Mouse (Mus musculus) gastrocnemius, postnatal 36 days (tissue): ENCODE measurements around the gene Rsph6a. TPM values are rescaled to one million over a fixed set of nuclear protein-coding genes. Genes with fewer than 3 reads are reported as not detected.

ENCODE experiments used
- DNase-seq, 2 experiments: peaks; one replicate each; pipeline ENCODE4 v3.0.0; 2022
- intact Hi-C: fragments of 180-260 bp; cut with DNase I; formaldehyde crosslinking; loops from one replicate; pipeline ENCODE4 v1.15.1; 2025
- microRNA-seq, 2 experiments: library from miRNA; unstranded; fragments of <30 nt; microRNA quantifications; one replicate each; pipeline ENCODE4 v1.2.0; 2021
- total RNA-seq, 2 experiments: library from RNA; stranded (reverse); gene quantifications; 2 replicates each; pipeline ENCODE4 v1.2.3; 2021

Gene Rsph6a
- total RNA-seq, 2 experiments from 2014 or later, result not detected

DNA sequence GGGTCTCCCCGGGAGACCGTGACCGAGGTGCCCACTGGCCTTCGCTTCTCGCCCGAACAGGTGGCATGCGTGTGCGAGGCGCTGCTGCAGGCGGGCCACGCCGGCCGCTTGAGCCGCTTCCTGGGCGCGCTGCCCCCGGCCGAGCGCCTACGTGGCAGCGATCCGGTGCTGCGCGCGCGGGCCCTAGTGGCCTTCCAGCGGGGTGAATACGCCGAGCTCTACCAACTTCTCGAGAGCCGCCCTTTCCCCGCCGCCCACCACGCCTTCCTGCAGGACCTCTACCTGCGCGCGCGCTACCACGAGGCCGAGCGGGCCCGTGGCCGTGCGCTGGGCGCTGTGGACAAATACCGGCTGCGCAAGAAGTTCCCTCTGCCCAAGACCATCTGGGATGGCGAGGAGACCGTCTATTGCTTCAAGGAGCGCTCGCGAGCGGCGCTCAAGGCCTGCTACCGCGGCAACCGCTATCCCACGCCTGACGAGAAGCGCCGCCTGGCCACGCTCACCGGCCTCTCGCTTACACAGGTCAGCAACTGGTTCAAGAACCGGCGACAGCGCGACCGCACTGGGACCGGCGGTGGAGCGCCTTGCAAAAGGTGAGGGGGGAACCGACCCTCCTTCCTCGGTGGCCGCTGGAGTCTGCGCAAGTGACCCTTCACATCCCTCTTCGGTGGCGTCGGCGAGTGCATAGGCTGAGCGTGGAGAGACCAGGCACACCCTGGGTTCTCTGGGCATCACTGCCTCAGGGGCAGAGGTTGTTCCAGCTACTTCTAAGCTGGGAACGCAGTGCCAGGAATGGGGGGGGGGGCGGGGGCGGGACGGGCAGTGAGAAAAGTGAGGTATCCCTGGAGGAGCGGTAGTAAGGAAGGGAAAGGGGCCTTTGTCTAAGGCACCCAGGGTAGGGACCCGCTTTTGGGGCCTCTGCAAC is 40.6 kb downstream of the Rsph6a start:
- intact Hi-C loops, result loop anchor here (2.0 kb wide), 1 partner anchor 24 kb away; the partner anchor contains the start of genes Fbxo46 and Gm4969

DNA sequence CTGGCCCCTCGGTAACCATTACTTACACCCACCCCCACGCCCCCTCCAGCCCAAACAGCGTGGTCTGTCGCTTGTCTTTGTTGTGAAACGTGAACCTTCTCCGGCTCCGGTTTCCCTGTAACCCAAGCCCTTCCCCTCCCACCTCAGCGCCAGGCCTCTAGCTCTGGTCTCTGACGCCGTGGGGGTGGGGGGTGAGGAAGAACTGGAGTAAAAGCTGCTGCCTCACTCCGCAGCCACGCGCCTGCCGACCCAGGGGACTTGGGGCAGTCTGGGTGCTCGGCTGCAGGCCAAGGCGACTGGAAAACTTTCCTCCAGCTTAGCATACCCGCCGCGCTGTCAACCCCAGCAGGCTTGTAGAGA is 41.2 kb downstream of the Rsph6a start:
- DNase-seq, result peak in 1 of 2 experiments; percentile 62
- intact Hi-C loops, result loop anchor here (2.0 kb wide), 1 partner anchor 23 kb away; the partner anchor contains the start of genes Fbxo46 and Gm4969

More for the DNA sequence above, 40.6 kb downstream of the Rsph6a start:
- DNase-seq, result no peak

DNA sequence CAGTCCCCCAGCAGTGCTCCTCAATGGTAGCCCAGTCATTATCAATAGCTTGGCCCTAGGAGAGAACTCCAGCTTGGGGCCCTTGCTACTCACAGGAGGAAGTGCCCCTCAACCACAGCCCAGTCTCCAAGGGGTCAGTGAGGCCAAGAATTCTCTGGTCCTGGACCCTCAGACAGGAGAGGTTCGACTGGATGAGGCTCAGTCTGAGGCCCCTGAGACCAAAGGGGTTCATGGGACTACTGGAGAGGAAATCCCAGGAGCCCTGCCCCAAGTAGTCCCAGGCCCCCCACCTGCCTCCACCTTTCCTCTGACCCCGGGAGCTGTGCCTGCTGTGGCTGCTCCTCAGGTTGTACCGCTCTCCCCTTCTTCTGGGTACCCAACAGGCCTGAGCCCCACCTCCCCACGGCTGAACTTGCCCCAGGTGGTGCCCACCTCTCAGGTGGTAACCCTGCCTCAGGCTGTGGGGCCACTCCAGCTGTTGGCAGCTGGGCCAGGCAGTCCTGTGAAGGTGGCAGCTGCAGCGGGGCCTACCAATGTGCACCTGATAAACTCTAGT is 42.0 kb downstream of the Rsph6a start:
- no peak for DNase-seq
- intact Hi-C loops, result no loop called here

DNA sequence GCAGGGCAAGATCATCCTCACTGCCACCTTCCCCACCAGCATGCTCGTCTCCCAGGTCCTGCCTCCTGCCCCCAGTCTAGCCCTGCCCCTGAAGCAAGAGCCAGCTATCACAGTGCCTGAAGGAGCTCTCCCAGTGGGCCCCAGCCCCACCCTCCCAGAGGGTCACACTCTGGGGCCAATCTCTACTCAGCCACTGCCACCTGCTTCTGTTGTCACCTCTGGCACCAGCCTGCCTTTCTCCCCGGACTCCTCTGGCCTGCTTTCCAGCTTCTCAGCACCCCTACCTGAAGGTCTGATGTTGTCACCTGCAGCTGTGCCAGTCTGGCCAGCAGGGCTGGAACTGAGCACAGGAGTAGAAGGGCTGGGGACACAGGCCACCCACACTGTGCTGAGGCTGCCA is 42.7 kb downstream of the Rsph6a start:
- intact Hi-C loops, result no loop called here

DNA sequence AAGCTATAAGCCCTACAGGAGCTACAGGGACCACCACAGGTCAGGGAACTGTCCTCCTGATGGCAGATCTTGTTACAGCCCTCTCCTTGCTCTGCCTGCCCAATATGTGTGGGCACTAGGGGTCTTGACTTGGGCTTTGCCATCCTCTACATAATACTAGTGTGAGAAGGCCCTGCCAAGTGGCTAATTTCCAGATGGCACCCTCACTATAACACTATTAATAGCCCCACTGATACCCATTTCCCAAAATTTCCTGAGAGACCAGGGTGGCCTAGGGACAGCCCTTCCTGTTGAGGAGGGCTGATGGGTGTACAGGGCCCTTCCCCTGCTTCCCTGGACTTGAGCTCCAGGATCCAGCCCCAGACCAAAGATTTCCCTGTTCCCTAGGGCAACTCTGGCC is 43.4 kb downstream of the Rsph6a start:
- intact Hi-C loops, result no loop called here
- DNase-seq, result no peak

More for the DNA sequence above, 42.7 kb downstream of the Rsph6a start:
- DNase-seq, result no peak

DNA sequence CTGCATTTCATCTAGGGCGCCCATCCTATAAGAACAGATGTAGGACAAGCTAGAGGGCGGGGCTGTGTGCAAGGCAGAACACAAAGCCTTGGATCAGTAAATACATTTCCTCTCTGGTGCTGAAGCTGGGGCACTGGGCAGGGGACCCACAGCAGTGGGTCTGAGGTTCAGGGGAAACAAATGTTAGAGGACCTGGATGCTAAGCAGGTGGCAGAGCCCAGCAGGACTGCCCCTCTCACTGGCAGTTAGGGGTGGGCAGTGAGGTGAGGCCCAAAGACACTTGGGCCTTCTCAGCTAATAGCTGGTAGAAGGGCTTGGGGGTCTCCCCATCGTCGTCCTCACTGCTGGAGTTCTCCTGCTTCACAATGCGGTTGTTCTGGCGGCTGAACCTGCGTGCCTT is 44.3 kb downstream of the Rsph6a start:
- DNase-seq, result no peak
- intact Hi-C loops, result no loop called here

DNA sequence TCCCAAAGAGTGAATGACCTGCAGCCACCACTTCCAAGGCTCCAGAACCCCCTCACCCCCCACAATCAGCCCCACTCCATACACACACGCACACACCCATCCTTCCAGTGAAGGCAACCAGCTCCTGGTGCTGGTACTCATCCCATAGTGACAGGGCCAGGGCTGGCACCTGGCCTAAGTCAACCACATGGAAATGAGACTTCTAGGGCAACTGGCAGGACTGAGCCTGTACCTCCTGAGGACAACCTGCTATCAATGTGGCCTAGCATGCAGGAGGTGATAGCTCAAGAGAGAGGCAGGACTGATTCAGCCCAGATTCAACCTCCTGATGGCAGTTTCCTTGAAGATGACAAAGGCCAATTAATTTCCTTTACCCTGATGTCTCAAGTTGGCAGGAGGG is 45.8 kb downstream of the Rsph6a start:
- intact Hi-C loops, result no loop called here

DNA sequence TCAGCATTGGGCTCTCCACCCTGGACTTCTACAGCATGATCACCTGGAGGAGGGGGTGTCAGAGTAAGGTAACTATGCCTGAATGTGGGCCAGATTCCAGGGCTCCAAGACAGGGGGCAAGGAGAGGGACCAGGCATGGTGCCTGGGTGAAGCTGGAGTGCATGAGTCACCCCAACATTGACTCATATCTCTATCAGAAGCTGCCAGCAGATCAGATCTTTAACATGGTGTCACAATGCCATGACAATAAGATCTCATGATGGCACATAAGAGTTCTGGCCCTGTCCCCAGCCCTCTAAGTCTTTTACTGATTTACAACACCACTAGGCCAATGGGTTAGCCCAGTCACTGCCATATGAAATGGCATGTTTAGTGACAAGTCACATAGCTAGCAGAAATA is 49.3 kb downstream of the Rsph6a start:
- intact Hi-C loops, result no loop called here
- DNase-seq, result no peak

More for the DNA sequence above, 45.8 kb downstream of the Rsph6a start:
- no peak for DNase-seq

DNA sequence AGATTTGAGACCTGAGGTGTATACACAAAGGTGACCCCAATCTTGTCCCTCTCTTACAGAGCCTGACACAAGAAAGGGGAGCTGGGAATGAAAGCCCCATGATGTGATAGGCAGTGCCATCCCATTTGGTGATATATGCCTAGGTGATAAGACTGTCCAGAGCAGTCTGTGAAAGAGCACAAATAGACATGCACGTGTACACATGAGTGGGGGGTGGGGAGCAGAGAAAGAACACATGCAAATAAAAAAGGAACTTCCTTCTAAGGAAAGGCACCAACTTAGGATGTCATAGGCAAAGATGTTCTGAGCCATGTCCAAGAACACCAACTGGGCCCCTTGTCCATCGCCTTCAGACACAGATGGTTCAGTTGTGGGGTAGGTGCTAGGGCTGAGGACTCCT is 50.0 kb downstream of the Rsph6a start:
- intact Hi-C loops, result no loop called here
- DNase-seq, result no peak

DNA sequence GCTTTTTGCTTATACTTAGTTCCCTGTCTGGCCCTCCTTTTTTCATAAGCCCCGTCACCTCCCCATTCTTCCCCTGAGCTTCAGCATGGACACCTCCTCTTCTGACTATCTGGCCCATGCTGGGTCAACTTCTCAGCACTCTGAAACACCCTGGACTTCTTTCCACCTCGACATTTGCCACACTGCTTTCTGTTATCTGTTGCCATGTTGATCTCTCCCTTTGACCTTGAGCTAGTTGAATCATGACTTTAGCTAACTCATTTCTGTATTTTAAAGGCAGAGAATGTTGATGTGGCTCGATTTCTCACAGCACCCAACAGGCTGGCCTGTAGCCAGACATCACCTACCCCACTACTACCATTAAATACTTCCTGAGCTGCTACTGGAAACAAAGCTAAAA is 52.9 kb downstream of the Rsph6a start:
- no peak for DNase-seq
- intact Hi-C loops, result no loop called here

DNA sequence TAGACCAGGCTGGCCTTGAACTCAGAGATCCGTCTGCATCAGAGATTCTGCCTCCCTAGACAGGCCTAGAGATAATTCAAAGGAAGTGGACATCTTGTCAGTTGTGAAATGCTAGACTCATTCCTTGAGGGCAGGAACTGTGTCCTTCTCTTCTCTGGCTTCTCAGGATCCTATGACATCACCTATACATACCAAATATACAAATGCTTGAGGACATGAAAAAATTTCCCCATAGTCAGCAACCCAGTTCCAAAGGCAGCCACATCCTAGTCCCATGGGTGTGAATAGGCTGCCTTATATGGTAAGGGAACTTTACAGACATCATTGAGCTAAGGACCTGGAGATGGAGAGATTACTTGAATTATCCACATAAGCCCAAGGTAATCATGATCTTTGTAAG is 55.1 kb downstream of the Rsph6a start:
- no peak for DNase-seq
- intact Hi-C loops, result no loop called here

DNA sequence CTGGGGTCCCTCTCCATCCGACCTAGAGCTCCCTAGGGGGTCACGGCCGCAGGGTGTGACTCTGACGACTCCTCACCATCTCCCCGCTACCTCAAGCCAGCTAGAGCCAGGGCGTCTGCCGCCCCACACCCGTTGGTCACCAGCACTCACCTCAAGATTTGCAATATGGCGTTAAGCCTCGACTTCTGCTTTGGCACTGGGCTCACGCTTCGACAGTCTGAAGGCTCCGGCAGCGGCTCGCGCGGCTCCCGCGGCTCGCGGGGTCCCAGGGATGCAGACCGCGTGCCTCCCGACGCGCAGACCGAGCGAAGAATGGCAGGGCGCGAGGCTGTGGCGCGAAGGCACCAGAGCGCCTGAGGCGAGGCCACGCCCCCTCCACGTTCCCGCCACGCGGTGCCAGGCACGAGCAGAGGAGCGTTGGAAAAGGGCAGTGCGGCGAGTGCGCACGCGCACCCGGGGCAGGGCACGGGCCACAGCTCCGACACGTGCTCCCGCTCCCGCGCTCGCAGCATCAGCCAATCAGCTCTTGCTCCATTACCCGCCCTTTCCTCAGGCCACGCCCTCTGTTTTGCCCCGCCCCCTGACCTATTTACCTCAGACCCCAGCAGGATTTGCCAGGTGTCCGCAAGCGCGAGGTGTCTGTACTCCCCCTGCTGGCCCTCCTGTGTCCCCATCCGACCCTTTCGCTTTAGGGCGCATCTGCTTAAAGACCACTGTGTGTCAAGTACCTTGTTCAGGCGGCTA is 63.7 kb downstream of the Rsph6a start, which contains the start of gene Gm4969:
TSS of gene Gm4969 (minus strand) at position 341 of the 744 bp plus-strand sequence.
- no peak for DNase-seq
- intact Hi-C loops, result loop anchor here (2.0 kb wide), 1 partner anchor 23 kb away; the partner anchor contains the start of gene Six5

DNA sequence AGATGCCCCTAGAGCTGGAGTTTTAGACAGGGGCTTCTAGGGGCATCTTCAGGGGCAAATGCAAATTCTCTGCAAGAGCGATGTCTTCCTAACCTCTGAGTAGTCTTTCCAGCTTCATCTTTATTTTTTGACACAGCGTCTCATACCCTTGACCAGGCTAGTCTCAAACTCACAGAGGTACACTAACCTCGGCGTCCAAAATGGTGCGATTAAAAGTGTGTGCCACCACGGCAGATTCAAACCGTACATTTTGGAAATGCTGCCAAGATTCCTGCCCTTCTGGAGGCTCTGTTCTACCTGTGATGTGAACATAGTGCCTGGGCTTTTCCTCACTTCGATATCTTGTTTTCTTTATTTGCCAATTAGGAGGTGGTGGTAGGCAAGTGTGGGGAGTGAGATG is 64.6 kb downstream of the Rsph6a start:
- DNase-seq, result no peak
- intact Hi-C loops, result loop anchor here (2.0 kb wide), 1 partner anchor 24 kb away; the partner anchor contains the start of gene Six5

DNA sequence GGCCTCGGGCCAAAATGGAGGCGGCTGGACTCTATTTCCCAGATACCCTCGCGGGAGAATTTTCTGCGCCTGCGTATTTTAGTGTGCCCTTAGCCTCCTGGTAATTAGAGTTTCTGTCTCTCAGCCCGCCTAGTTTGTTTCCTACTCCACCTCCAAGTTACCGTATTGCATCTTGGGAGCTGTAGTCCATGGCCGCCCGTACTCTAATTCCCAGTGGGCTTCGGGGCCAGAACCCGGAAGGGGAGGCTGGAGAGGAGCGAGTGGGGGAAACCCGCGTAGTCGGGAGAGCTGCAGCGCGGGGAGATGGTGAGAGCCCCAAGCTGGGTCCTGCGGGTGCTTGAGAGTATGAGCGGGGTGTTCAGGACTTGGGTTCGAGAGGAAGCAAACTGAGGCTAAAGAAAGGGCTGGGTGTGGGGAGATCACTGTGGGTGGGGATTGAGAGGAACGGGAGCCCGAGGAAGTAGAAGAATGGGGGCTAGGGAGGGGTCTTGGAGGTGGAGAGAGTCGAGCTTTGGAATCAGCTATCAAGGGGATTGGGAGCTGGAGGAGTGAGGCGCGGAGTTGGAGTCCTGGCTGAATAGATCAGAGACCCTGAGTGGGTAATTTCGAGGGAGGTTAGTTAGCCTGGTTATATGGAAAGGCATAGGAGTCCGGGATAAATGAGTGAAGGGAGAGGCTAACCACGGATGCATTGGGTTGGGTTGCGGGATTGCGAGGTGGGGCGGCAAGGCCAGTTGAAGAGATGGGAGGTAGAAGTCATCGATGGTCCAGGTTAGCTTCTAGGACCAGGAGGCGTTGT is 65.3 kb downstream of the Rsph6a start, which contains the start of gene Fbxo46:
TSS of gene Fbxo46 (plus strand) at position 229 of the 799 bp plus-strand sequence.
- DNase-seq, result peak; percentile 78 to 88
- intact Hi-C loops, result loop anchor here (2.0 kb wide), 1 partner anchor 25 kb away; the partner anchor contains the start of gene Six5

DNA sequence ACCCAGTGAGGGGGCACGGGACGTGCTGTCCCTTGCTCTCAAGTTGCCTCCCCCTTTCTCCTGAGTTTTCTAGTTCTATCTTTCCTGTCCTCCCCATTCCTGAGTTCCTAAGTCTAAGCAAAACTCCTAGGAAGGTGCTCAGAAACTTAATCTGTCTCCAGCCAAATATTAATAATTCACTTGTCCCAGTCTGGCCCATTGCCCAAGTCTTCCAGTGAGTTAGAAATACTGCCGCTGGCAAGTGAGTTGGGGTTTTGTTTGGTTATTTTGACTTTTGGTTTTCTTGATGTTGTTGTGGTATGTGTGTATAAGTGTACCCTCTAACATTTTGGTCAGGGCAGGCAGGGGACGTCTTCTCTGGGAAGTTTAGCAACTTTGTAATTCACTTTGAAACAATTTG is 67.2 kb downstream of the Rsph6a start:
- intact Hi-C loops, result no loop called here
- DNase-seq, result no peak

Small RNAs within 50 kb of the gene (microRNA-seq; reads per million reads assigned to microRNA genes)
- gene Mir3100, result 4.3 to 11.1 reads per million in 2 experiments

Other genes starting within 250 kb of the Rsph6a start
- gene Psg17, start 233.1 kb upstream of the Rsph6a start, total RNA-seq, result not detected
- gene Mill2, start 214.7 kb upstream of the Rsph6a start, total RNA-seq, result 1 to 10 TPM; 1.8 to 2.1 TPM
- gene Pglyrp1, start 183.4 kb upstream of the Rsph6a start, total RNA-seq, result 1 to 10 TPM in 1 of 2 experiments, under 1 TPM in 1; 0.99 to 1.3 TPM
- 1 to 10 TPM; 5.2 to 6.1 TPM for gene Ccdc61, start 144.3 kb upstream of the Rsph6a start, total RNA-seq
- 1 to 10 TPM; 1.7 to 1.8 TPM for gene Nova2, start 128.8 kb upstream of the Rsph6a start, total RNA-seq
- not detected for gene Nanos2, start 67.3 kb upstream of the Rsph6a start, total RNA-seq
- 1 to 10 TPM; 4.7 to 6.4 TPM for gene Mypop, start 63.4 kb upstream of the Rsph6a start, total RNA-seq
- gene Irf2bp1, start 50.6 kb upstream of the Rsph6a start, total RNA-seq, result 10 to 100 TPM; 13.8 to 15.1 TPM
- not detected for gene Foxa3, start 31.2 kb upstream of the Rsph6a start, total RNA-seq
- gene Sympk, start 30.3 kb upstream of the Rsph6a start, total RNA-seq, result 10 to 100 TPM; 61.8 to 65.7 TPM
- gene Dmwd, start 21.5 kb downstream of the Rsph6a start, total RNA-seq, result 10 to 100 TPM; 21.6 to 26.1 TPM
- 100 to 1,000 TPM; 272 to 309 TPM for gene Dmpk, start 29.2 kb downstream of the Rsph6a start, total RNA-seq
- gene Six5, start 39.9 kb downstream of the Rsph6a start, total RNA-seq, result 1 to 10 TPM; 1.2 to 1.5 TPM
- not detected for gene Gm4969, start 63.7 kb downstream of the Rsph6a start, total RNA-seq
- gene Fbxo46, start 65.2 kb downstream of the Rsph6a start, total RNA-seq, result 1 to 10 TPM; 2.0 to 2.8 TPM
- gene Qpctl, start 94.6 kb downstream of the Rsph6a start, total RNA-seq, result 1 to 10 TPM; 1.5 to 2.0 TPM
- 10 to 100 TPM; 47.3 to 49.9 TPM for gene Snrpd2, start 95.0 kb downstream of the Rsph6a start, total RNA-seq
- gene Gipr, start 111.4 kb downstream of the Rsph6a start, total RNA-seq, result not detected
- gene Eml2, start 121.7 kb downstream of the Rsph6a start, total RNA-seq, result 1 to 10 TPM; 9.6 to 10.0 TPM
- 1 to 10 TPM; 2.2 to 2.6 TPM for gene Gpr4, start 157.8 kb downstream of the Rsph6a start, total RNA-seq
- 10 to 100 TPM; 36.9 to 39.9 TPM for gene Opa3, start 173.6 kb downstream of the Rsph6a start, total RNA-seq
- gene Vasp, start 217.1 kb downstream of the Rsph6a start, total RNA-seq, result 10 to 100 TPM; 15.9 to 20.6 TPM
- gene Ppm1n, start 225.4 kb downstream of the Rsph6a start, total RNA-seq, result under 1 TPM in 1 of 2 experiments, not detected in 1; 0.35 TPM
- 1,000 to 10,000 TPM in 1 of 2 experiments, 100 to 1,000 TPM in 1; 974 to 1,054 TPM for gene Rtn2, start 227.9 kb downstream of the Rsph6a start, total RNA-seq